14 mouse cellular contexts compared by ENCODE assay signal in genomic region chr1:39884803-39885515, GRCm38 (mm10). TPM values are rescaled to one million over a fixed set of nuclear protein-coding genes. Genes with fewer than 3 reads are reported as not detected.
DNase-seq lines count a peak whose midpoint lies in the region; ATAC-seq lines count a peak whose summit lies in the region.
"Had no signal": no experiment of that assay in that cellular context is flagged by ENCODE, and none has a peak within 500 bp of the region (broad histone marks: within the 10 kb centered on the region; RNA-seq: fewer than 3 reads in every experiment).

No protein-coding gene starts in this region.

- peak; percentile 67; the same call in 1 of the 2 replicates for ATAC-seq in neural tube, embryonic 11.5 days (ENCODE audit: insufficient read depth, low FRiP score, low TSS enrichment)
- ATAC-seq in hindbrain, embryonic 14.5 days (ENCODE audit: low FRiP score): no peak
- no peak for ATAC-seq in liver, embryonic 11.5 days (replicated peaks; ENCODE audit: low FRiP score)
- ATAC-seq: lung, postnatal 0 days had no signal

- H3K4me1 ChIP-seq in neural tube, embryonic 11.5 days (ENCODE audit: control insufficient read depth, insufficient read depth, low read length): 0 out of 2 replicates have a peak, but pooled peaks cover 2% of the 10 kb centered on the region
- peaks cover 28% of the 10 kb centered on the region for H3K4me1 ChIP-seq in embryonic facial prominence, embryonic 10.5 days
- H3K4me1 ChIP-seq in hindbrain, embryonic 14.5 days (replicated peaks; ENCODE audit: control insufficient read depth, insufficient read depth, low read length): no peaks in the 10 kb centered on the region
- H3K4me1 ChIP-seq in liver, embryonic 11.5 days (replicated peaks; ENCODE audit: control insufficient read depth, insufficient read depth, low read length): no peaks in the 10 kb centered on the region
- H3K4me1 ChIP-seq: stomach, embryonic 15.5 days had no signal

- DNase-seq in neural tube, embryonic 11.5 days (ENCODE audit: low spot score): peak; percentile 43
- DNase-seq in neural tube, embryonic 10.5 days (ENCODE audit: extremely low spot score, low spot score): no peak
- peak; percentile 54 for DNase-seq in embryonic facial prominence, embryonic 10.5 days (ENCODE audit: low spot score)
- no peak for DNase-seq in hindbrain, embryonic 14.5 days (ENCODE audit: low spot score)
- DNase-seq in retina, postnatal 1 day: peak; percentile 82
- no peak for DNase-seq in layer of hippocampus, postnatal 14 days (ENCODE audit: low spot score in 2 of 2)
- DNase-seq in testis, postnatal 14 days (ENCODE audit: low spot score): no peak
- DNase-seq in liver, embryonic 11.5 days (ENCODE audit: low spot score): no peak
- DNase-seq: adrenal gland, adult 2 months; gastrocnemius, postnatal 36 days; kidney, postnatal 10 days; liver had no signal

- no peak overlapping the region for H3K4me3 ChIP-seq in neural tube, embryonic 11.5 days (ENCODE audit: low read depth, low read length)
- H3K4me3 ChIP-seq in embryonic facial prominence, embryonic 10.5 days: no peak overlapping the region
- no peak overlapping the region for H3K4me3 ChIP-seq in hindbrain, embryonic 14.5 days (replicated peaks; ENCODE audit: low read length)
- no peak overlapping the region for H3K4me3 ChIP-seq in liver, embryonic 11.5 days (ENCODE audit: low read depth, low read length)
- H3K4me3 ChIP-seq: stomach, embryonic 15.5 days had no signal

- H3K36me3 ChIP-seq in neural tube, embryonic 11.5 days (ENCODE audit: control insufficient read depth, insufficient read depth, low read length): no peaks in the 10 kb centered on the region
- H3K36me3 ChIP-seq in embryonic facial prominence, embryonic 10.5 days (replicated peaks): no peaks in the 10 kb centered on the region
- H3K36me3 ChIP-seq in hindbrain, embryonic 14.5 days (replicated peaks; ENCODE audit: control insufficient read depth, insufficient read depth): no peaks in the 10 kb centered on the region
- no peaks in the 10 kb centered on the region for H3K36me3 ChIP-seq in liver, embryonic 11.5 days (ENCODE audit: control insufficient read depth, insufficient read depth, low read length)
- H3K36me3 ChIP-seq: stomach, embryonic 15.5 days had no signal

- H3K9ac ChIP-seq in neural tube, embryonic 11.5 days (ENCODE audit: low read length): no peak overlapping the region
- H3K9ac ChIP-seq in hindbrain, embryonic 14.5 days: no peak overlapping the region
- no peak overlapping the region for H3K9ac ChIP-seq in liver, embryonic 11.5 days (ENCODE audit: low read depth, low read length)
- H3K9ac ChIP-seq: stomach, embryonic 15.5 days had no signal

- no peaks in the 10 kb centered on the region for H3K27me3 ChIP-seq in neural tube, embryonic 11.5 days (ENCODE audit: control insufficient read depth, insufficient read depth, low read length)
- no peaks in the 10 kb centered on the region for H3K27me3 ChIP-seq in embryonic facial prominence, embryonic 10.5 days (replicated peaks; ENCODE audit: low read depth, poor library complexity, severe bottlenecking)
- no peaks in the 10 kb centered on the region for H3K27me3 ChIP-seq in hindbrain, embryonic 14.5 days (ENCODE audit: control insufficient read depth, insufficient read depth, low read length)
- H3K27me3 ChIP-seq in liver, embryonic 11.5 days (replicated peaks; ENCODE audit: control insufficient read depth, insufficient read depth, low read length): no peaks in the 10 kb centered on the region
- H3K27me3 ChIP-seq: stomach, embryonic 15.5 days had no signal

- 43% methylated on average over 16 of the region's 16 CpGs for WGBS in neural tube, embryonic 11.5 days
- WGBS in embryonic facial prominence, embryonic 10.5 days: 43% methylated on average over 16 of the region's 16 CpGs
- WGBS in hindbrain, embryonic 14.5 days: 35% methylated on average over 16 of the region's 16 CpGs
- 72% methylated on average over 16 of the region's 16 CpGs for WGBS in liver, embryonic 11.5 days

- H3K27ac ChIP-seq in neural tube, embryonic 11.5 days (ENCODE audit: low read depth, low read length): peak overlapping the region; percentile 35; the same call in 1 of the 2 replicates
- peak overlapping the region; percentile 41 for H3K27ac ChIP-seq in embryonic facial prominence, embryonic 10.5 days (replicated peaks)
- peak overlapping the region; percentile 5; the same call in 1 of the 2 replicates for H3K27ac ChIP-seq in hindbrain, embryonic 14.5 days
- no peak overlapping the region for H3K27ac ChIP-seq in liver, embryonic 11.5 days (ENCODE audit: low read depth, low read length)
- H3K27ac ChIP-seq: stomach, embryonic 15.5 days had no signal

- no peaks in the 10 kb centered on the region for H3K9me3 ChIP-seq in neural tube, embryonic 11.5 days (ENCODE audit: control insufficient read depth, low read length)
- no peaks in the 10 kb centered on the region for H3K9me3 ChIP-seq in embryonic facial prominence, embryonic 10.5 days
- no peaks in the 10 kb centered on the region for H3K9me3 ChIP-seq in hindbrain, embryonic 14.5 days (ENCODE audit: control insufficient read depth, low read length)
- no peaks in the 10 kb centered on the region for H3K9me3 ChIP-seq in liver, embryonic 11.5 days (ENCODE audit: control insufficient read depth, low read length)
- H3K9me3 ChIP-seq: stomach, embryonic 15.5 days had no signal

- H3K4me2 ChIP-seq in neural tube, embryonic 11.5 days (ENCODE audit: low read depth): no peak overlapping the region
- no peak overlapping the region; the same call in 1 of the 2 replicates for H3K4me2 ChIP-seq in hindbrain, embryonic 14.5 days (replicated peaks)
- no peak overlapping the region for H3K4me2 ChIP-seq in liver, embryonic 11.5 days
- H3K4me2 ChIP-seq: stomach, embryonic 15.5 days had no signal

RNA-seq across cellular contexts. Expression of gene Map4k4, which starts 15.8 kb away (rescaled TPM):
- 39.4 and 41.0 TPM in 2 replicates for polyA plus RNA-seq in neural tube, embryonic 11.5 days (2014; fragmentation: Nextera tagmentation; extraction: Ambion mirVana)
- polyA plus RNA-seq in embryonic facial prominence, embryonic 10.5 days (2016; fragmentation: Nextera tagmentation; extraction: Ambion mirVana): 37.6 and 41.4 TPM in 2 replicates
- polyA plus RNA-seq in hindbrain, embryonic 14.5 days (2014; fragmentation: Nextera tagmentation; extraction: Ambion mirVana): 46.5 and 51.2 TPM in 2 replicates
- total RNA-seq in layer of hippocampus, postnatal 14 days (2021): 100 to 1,000 TPM; 230 to 243 TPM
- polyA plus RNA-seq in liver, embryonic 11.5 days (2014; fragmentation: Nextera tagmentation; extraction: Ambion mirVana): 12.5 and 13.6 TPM in 2 replicates

Comparison
In these comparisons a context has a peak if more than half of its experiments do, and no peak if none do; other contexts are left out.
1. DNase-seq: peak in neural tube, embryonic 11.5 days (single experiment), embryonic facial prominence, embryonic 10.5 days (single experiment) and retina, postnatal 1 day (single experiment); none in neural tube, embryonic 10.5 days (single experiment), hindbrain, embryonic 14.5 days (single experiment), layer of hippocampus, postnatal 14 days (0 of 2), testis, postnatal 14 days (single experiment) and liver, embryonic 11.5 days (single experiment).